Comparison of ENCODE assay signal across 16 mouse cellular contexts in genomic region chr11:50256615-50257014, GRCm38 (mm10).
"Had no signal": no experiment of that assay in that cellular context is flagged by ENCODE, and none has a peak within 500 bp of the region (broad histone marks: within the 10 kb centered on the region; RNA-seq: fewer than 3 reads in every experiment).

No protein-coding gene starts in this region.

- H3K9ac ChIP-seq: liver, embryonic 15.5 days; neural tube, embryonic 13.5 days; stomach, embryonic 15.5 days had no signal

- H3K27ac ChIP-seq: limb, embryonic 10.5 days; liver, embryonic 15.5 days; neural tube, embryonic 13.5 days; stomach, embryonic 15.5 days had no signal

- H3K9me3 ChIP-seq: limb, embryonic 10.5 days; liver, embryonic 15.5 days; megakaryocyte, embryonic 14.5 days; neural tube, embryonic 13.5 days; stomach, embryonic 15.5 days had no signal

- H3K4me2 ChIP-seq: liver, embryonic 11.5 days; liver, embryonic 15.5 days; midbrain, embryonic 11.5 days; neural tube, embryonic 13.5 days; stomach, embryonic 15.5 days had no signal

- DNase-seq: kidney, adult 18-20 months; kidney, postnatal 14 days; layer of hippocampus, adult 9-11 months; lung, adult 2 months; lung, postnatal 4 days; right cerebral cortex, postnatal 14 days; thymus, postnatal 36 days had no signal

- H3K4me3 ChIP-seq: limb, embryonic 10.5 days; liver, embryonic 15.5 days; megakaryocyte, embryonic 14.5 days; neural tube, embryonic 13.5 days; stomach, embryonic 15.5 days had no signal

- H3K4me1 ChIP-seq: stomach, embryonic 15.5 days had no signal

- H3K27me3 ChIP-seq: liver, embryonic 15.5 days; megakaryocyte, embryonic 14.5 days; neural tube, embryonic 13.5 days; stomach, embryonic 15.5 days had no signal

- ATAC-seq: lung, postnatal 0 days; midbrain, embryonic 16.5 days had no signal
